Mouse (Mus musculus): ENCODE measurements around the gene Rnf6. TPM values are rescaled to one million over a fixed set of nuclear protein-coding genes. Genes with fewer than 3 reads are reported as not detected.
A peak's percentile ranks its signal among the peaks of the same experiment; 100 is the strongest.

Gene Rnf6
- polyA plus RNA-seq, 1 experiment from 2014 or later = 54.6 TPM

DNA sequence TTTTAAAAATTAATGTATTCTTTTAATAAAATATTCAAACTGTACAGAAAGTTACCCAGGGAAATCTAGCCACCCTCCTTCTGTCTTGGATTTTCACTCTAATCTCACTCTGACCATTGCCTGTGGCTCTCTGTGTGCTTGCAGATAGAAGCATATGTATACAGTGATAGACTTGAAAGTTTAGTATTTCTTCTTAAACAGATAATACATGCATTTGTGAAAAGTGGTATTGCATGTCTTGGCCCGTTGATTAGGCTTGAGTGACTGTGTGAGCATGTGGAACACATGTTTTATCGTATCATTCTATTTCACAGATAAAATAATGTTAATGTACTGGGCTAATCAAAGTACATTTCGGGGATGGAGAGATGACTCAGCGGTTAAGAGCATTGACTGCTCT, 23.8 kb upstream of the Rnf6 start:
- no peak overlapping the region for H3K9ac ChIP-seq (ENCODE audit: low read depth, low read length)
- no peaks in the 10 kb centered on the region for H3K9me3 ChIP-seq (replicated peaks; ENCODE audit: low read length)
- 0 out of 2 replicates have a peak, but pooled peaks cover 3% of the 10 kb centered on the region for H3K4me1 ChIP-seq (replicated peaks; ENCODE audit: insufficient read depth, low read length)
- ATAC-seq (replicated peaks; ENCODE audit: low FRiP score, low read depth) (no peak), DNase-seq (ENCODE audit: low spot score) (no peak)
- no peak overlapping the region for H3K27ac ChIP-seq
- H3K4me2 ChIP-seq (ENCODE audit: low read length) = no peak overlapping the region
- H3K4me3 ChIP-seq (replicated peaks; ENCODE audit: low read depth, low read length) = no peak overlapping the region
- 89% methylated on average over 4 of the region's 4 CpGs for WGBS
- H3K36me3 ChIP-seq (ENCODE audit: insufficient read depth, low read length) = no peaks in the 10 kb centered on the region
- no peak for TF ChIP-seq CTCF (IDR thresholded peaks at IDR 0.05; ENCODE audit: low read depth)
- H3K27me3 ChIP-seq (ENCODE audit: insufficient read depth, low read length) = no peaks in the 10 kb centered on the region

GRCm38 (mm10) chr5:146241202-146241601, 19.8 kb upstream of the Rnf6 start:
- peak; percentile 68; the same call in 1 of the 2 replicates for ATAC-seq (replicated peaks; ENCODE audit: low FRiP score, low read depth)
- Histone ChIP-seq H3K4me2 (ENCODE audit: low read length) (no peak overlapping the region), H3K36me3 (ENCODE audit: insufficient read depth, low read length) (no peaks in the 10 kb centered on the region), H3K4me3 (replicated peaks; ENCODE audit: low read depth, low read length) (no peak overlapping the region), H3K9me3 (replicated peaks; ENCODE audit: low read length) (no peaks in the 10 kb centered on the region), H3K27me3 (ENCODE audit: insufficient read depth, low read length) (no peaks in the 10 kb centered on the region), H3K4me1 (replicated peaks; ENCODE audit: insufficient read depth, low read length) (0 out of 2 replicates have a peak, but pooled peaks cover 8% of the 10 kb centered on the region), H3K9ac (ENCODE audit: low read depth, low read length) (no peak overlapping the region), H3K27ac (no peak overlapping the region)
- no peak for DNase-seq (ENCODE audit: low spot score)
- no peak for TF ChIP-seq CTCF (IDR thresholded peaks at IDR 0.05; ENCODE audit: low read depth)
- WGBS = 83% methylated on average over 3 of the region's 3 CpGs

- no peaks in the 10 kb centered on the region for H3K36me3 ChIP-seq (ENCODE audit: insufficient read depth, low read length)
- no peak for DNase-seq (ENCODE audit: low spot score)
- H3K9ac ChIP-seq (ENCODE audit: low read depth, low read length) = no peak overlapping the region
- 0 out of 2 replicates have a peak, but pooled peaks have one; percentile 37 for ATAC-seq (replicated peaks; ENCODE audit: low FRiP score, low read depth)
- H3K4me1 ChIP-seq (replicated peaks; ENCODE audit: insufficient read depth, low read length) = 0 out of 2 replicates have a peak, but pooled peaks cover 8% of the 10 kb centered on the region
- H3K27ac ChIP-seq = no peak overlapping the region
- H3K9me3 ChIP-seq (replicated peaks; ENCODE audit: low read length) = no peaks in the 10 kb centered on the region
- no peak overlapping the region for H3K4me3 ChIP-seq (replicated peaks; ENCODE audit: low read depth, low read length)
- H3K27me3 ChIP-seq (ENCODE audit: insufficient read depth, low read length) = no peaks in the 10 kb centered on the region
- WGBS = 62% methylated on average over 2 of the region's 2 CpGs
- H3K4me2 ChIP-seq (ENCODE audit: low read length) = no peak overlapping the region
- no peak for TF ChIP-seq CTCF (IDR thresholded peaks at IDR 0.05; ENCODE audit: low read depth)
These were observed 19.4 kb upstream of the Rnf6 start for GRCm38 (mm10) chr5:146240771-146241170.

DNA sequence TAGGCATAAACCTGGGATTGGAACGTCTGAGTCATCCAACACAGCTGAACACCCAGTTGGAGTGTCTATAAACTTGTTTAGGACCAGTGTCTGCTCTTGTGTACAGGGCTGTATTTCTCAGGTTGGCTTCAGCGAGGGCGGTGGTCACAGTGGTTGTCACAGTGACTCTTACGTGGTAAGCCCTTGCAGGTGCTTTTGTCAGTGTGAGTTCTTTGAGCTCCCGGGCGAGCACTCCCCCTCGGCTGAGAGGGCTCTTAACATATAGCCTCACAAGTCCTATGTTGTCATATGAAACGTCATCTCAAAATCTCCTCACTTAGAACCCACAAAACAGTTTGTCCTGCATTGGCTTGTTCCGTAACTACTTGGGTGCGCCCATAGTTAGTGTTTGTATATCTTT, 16.9 kb upstream of the Rnf6 start:
- no peak overlapping the region for H3K27ac ChIP-seq
- H3K4me3 ChIP-seq (replicated peaks; ENCODE audit: low read depth, low read length) = no peak overlapping the region
- WGBS = 74% methylated on average over 10 of the region's 10 CpGs
- no peaks in the 10 kb centered on the region for H3K27me3 ChIP-seq (ENCODE audit: insufficient read depth, low read length)
- H3K9me3 ChIP-seq (replicated peaks; ENCODE audit: low read length) = no peaks in the 10 kb centered on the region
- H3K9ac ChIP-seq (ENCODE audit: low read depth, low read length) = no peak overlapping the region
- ATAC-seq (replicated peaks; ENCODE audit: low FRiP score, low read depth) (no peak), DNase-seq (ENCODE audit: low spot score) (no peak)
- H3K36me3 ChIP-seq (ENCODE audit: insufficient read depth, low read length) = no peaks in the 10 kb centered on the region
- no peak overlapping the region for H3K4me2 ChIP-seq (ENCODE audit: low read length)
- TF ChIP-seq CTCF (IDR thresholded peaks at IDR 0.05; ENCODE audit: low read depth) = no peak
- H3K4me1 ChIP-seq (replicated peaks; ENCODE audit: insufficient read depth, low read length) = peaks cover 14% of the 10 kb centered on the region; the same call in 1 of the 2 replicates

DNA sequence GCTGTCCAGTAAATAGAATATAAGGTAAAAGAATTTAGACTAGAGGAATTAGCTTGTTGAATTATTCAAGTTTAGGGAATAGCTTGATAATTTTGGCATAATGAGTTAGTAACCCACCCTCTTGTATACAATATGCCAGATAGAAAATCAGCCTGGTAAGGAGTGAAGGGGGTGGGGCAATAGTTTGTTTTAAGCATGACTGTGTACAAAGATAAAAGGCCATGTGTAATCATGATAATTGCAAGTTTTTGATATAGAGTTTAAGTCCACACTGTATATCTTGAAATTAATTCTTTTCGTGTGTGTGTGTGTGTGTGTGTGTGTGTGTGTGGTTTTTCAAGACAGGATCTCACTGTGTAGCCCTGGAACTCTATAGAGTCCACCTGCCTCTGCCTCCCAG, 13.0 kb upstream of the Rnf6 start:
- no peak for ATAC-seq (replicated peaks; ENCODE audit: low FRiP score, low read depth)
- Histone ChIP-seq H3K9me3 (replicated peaks; ENCODE audit: low read length) (no peaks in the 10 kb centered on the region), H3K9ac (ENCODE audit: low read depth, low read length) (no peak overlapping the region), H3K36me3 (ENCODE audit: insufficient read depth, low read length) (no peaks in the 10 kb centered on the region), H3K4me1 (replicated peaks; ENCODE audit: insufficient read depth, low read length) (peaks cover 13% of the 10 kb centered on the region; the same call in 1 of the 2 replicates), H3K4me3 (replicated peaks; ENCODE audit: low read depth, low read length) (no peak overlapping the region), H3K4me2 (ENCODE audit: low read length) (no peak overlapping the region), H3K27ac (no peak overlapping the region), H3K27me3 (ENCODE audit: insufficient read depth, low read length) (no peaks in the 10 kb centered on the region)
- 79% methylated on average over 1 of the region's 1 CpGs for WGBS
- no peak for TF ChIP-seq CTCF (IDR thresholded peaks at IDR 0.05; ENCODE audit: low read depth)
- DNase-seq (ENCODE audit: low spot score) = no peak

DNA sequence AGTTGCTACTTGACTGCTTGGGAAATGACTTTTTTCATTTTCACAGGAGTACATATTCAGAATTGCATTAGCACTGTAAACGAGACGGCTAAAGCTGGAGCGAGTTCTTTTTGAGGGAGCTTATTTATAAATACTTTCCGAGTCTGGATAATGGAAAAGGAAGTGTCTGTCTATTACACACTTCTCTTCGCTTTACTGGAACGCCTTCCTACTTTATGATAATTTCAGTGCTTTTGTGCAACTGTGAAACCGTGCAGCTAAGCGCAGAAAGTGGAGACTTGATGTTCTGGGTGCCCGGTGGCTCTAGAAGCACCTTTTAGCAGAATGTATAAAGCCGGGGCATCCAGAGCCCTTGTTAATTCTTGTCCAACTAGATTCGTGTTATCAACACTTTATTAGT, 11.5 kb upstream of the Rnf6 start:
- peak overlapping the region; percentile 84 for H3K4me3 ChIP-seq (replicated peaks; ENCODE audit: low read depth, low read length)
- H3K36me3 ChIP-seq (ENCODE audit: insufficient read depth, low read length) = no peaks in the 10 kb centered on the region
- no peaks in the 10 kb centered on the region for H3K9me3 ChIP-seq (replicated peaks; ENCODE audit: low read length)
- peak overlapping the region; percentile 8; the same call in 1 of the 2 replicates for H3K9ac ChIP-seq (ENCODE audit: low read depth, low read length)
- H3K27me3 ChIP-seq (ENCODE audit: insufficient read depth, low read length) = no peaks in the 10 kb centered on the region
- H3K27ac ChIP-seq = no peak overlapping the region
- DNase-seq (ENCODE audit: low spot score) = no peak
- H3K4me2 ChIP-seq (ENCODE audit: low read length) = peak overlapping the region; percentile 80
- peaks cover 13% of the 10 kb centered on the region; the same call in 1 of the 2 replicates for H3K4me1 ChIP-seq (replicated peaks; ENCODE audit: insufficient read depth, low read length)
- TF ChIP-seq CTCF (IDR thresholded peaks at IDR 0.05; ENCODE audit: low read depth) = no peak
- ATAC-seq (replicated peaks; ENCODE audit: low FRiP score, low read depth) = no peak
- 53% methylated on average over 11 of the region's 11 CpGs for WGBS
